Mouse (Mus musculus) intestine, postnatal 0 days (tissue): Measurements from ENCODE around the gene Gabrr3. TPM values are rescaled to one million over a fixed set of nuclear protein-coding genes. Genes with fewer than 3 reads are reported as not detected.
"Not testable (repeated sequence)": the region's sequence is repeated elsewhere in the genome, so short reads cannot be mapped to it uniquely, and the experiment has no call there.

Source experiments
- ATAC-seq: fragments of 200-750 bp; cut with Nextera tagmentation; 2 replicates; pipeline ENCODE4 v1.8.0; 2017; ENCODE audit warnings: mild to moderate bottlenecking, moderate TSS enrichment, moderate library complexity
- H3K27ac ChIP-seq: fragments of 300-500 bp; sonication (generic); 2 replicates; pipeline ENCODE4 v1.5.1; 2014; ENCODE audit warnings: mild to moderate bottlenecking, low read depth, low read length, moderate library complexity
- H3K27me3 ChIP-seq: fragments of 300-500 bp; sonication (generic); replicated peaks from 2 replicates; pipeline ENCODE4 v1.6.1; 2014; ENCODE audit warnings: low read length, mixed read lengths; ENCODE audit not compliant: control insufficient read depth, insufficient read depth
- H3K36me3 ChIP-seq: fragments of 300-500 bp; sonication (generic); 2 replicates; pipeline ENCODE4 v1.6.1; 2014; ENCODE audit warnings: mild to moderate bottlenecking, moderate library complexity; ENCODE audit not compliant: control insufficient read depth, insufficient read depth
- H3K4me1 ChIP-seq: fragments of 300-500 bp; sonication (generic); replicated peaks from 2 replicates; pipeline ENCODE4 v1.6.1; 2014; ENCODE audit warnings: antibody characterized with exemption, low read length, mixed read lengths; ENCODE audit not compliant: control insufficient read depth, insufficient read depth
- H3K4me2 ChIP-seq: fragments of 300-500 bp; sonication (generic); replicated peaks from 2 replicates; pipeline ENCODE4 v1.6.1; 2014; ENCODE audit warnings: low read depth, mild to moderate bottlenecking, moderate library complexity
- H3K4me3 ChIP-seq: fragments of 300-500 bp; sonication (generic); 2 replicates; pipeline ENCODE4 v1.5.1; 2014; ENCODE audit warnings: low read depth, low read length
- H3K9ac ChIP-seq: fragments of 300-500 bp; sonication (generic); 2 replicates; pipeline ENCODE4 v1.6.1; 2014; ENCODE audit warnings: mild to moderate bottlenecking, low read depth, low read length
- H3K9me3 ChIP-seq: fragments of 300-500 bp; sonication (generic); 2 replicates; pipeline ENCODE4 v1.6.1; 2016; ENCODE audit warnings: mixed run types; ENCODE audit not compliant: control insufficient read depth
- CTCF ChIP-seq: sonication (generic); IDR thresholded peaks from 2 replicates; pipeline ENCODE4 v1.5.1; 2016; ENCODE audit warnings: low read depth, mild to moderate bottlenecking, control low read depth, antibody characterized with exemption, moderate library complexity
- WGBS: fragments of 180-500 bp; shearing (Covaris S2); extraction: QIAGEN DNeasy Blood & Tissue Kit; methylation state at CpG from one replicate; pipeline ENCODE4 v1.1.7; 2014; 5-methylcytosine and 5-hydroxymethylcytosine counted together
- polyA plus RNA-seq: library from polyadenylated mRNA; unstranded; fragments of >200 nt; fragmentation: Nextera tagmentation; extraction: Ambion mirVana; gene quantifications from 2 replicates; pipeline ENCODE4 v1.2.1, GENCODE M21; 2015

Gabrr3 gene
- polyA plus RNA-seq, 1 experiment from 2014 or later: not detected

GRCm38 (mm10) chr16:59427960-59428359 lies 20.8 kb downstream of the Gabrr3 start:
- H3K36me3 ChIP-seq: no peaks in the 10 kb centered on the region
- no peak for ATAC-seq
- no peak overlapping the region for H3K27ac ChIP-seq
- TF ChIP-seq CTCF: no peak
- H3K4me3 ChIP-seq: no peak overlapping the region
- no peak overlapping the region for H3K9ac ChIP-seq
- no peak overlapping the region for H3K4me2 ChIP-seq
- H3K27me3 ChIP-seq: no peaks in the 10 kb centered on the region
- no peaks in the 10 kb centered on the region for H3K4me1 ChIP-seq
- WGBS: 71% methylated on average over 7 of the region's 7 CpGs
- H3K9me3 ChIP-seq: no peaks in the 10 kb centered on the region

- Histone ChIP-seq H3K4me3 (no peak overlapping the region), H3K9ac (no peak overlapping the region), H3K36me3 (no peaks in the 10 kb centered on the region), H3K27me3 (no peaks in the 10 kb centered on the region), H3K9me3 (no peaks in the 10 kb centered on the region), H3K27ac (no peak overlapping the region), H3K4me2 (no peak overlapping the region), H3K4me1 (no peaks in the 10 kb centered on the region)
- 73% methylated on average over 11 of the region's 11 CpGs for WGBS
- no peak for TF ChIP-seq CTCF
- ATAC-seq: no peak
These were observed 26.0 kb downstream of the Gabrr3 start for GRCm38 (mm10) chr16:59433181-59433580.

- no peak for ATAC-seq
- no peaks in the 10 kb centered on the region for H3K9me3 ChIP-seq
- 77% methylated on average over 7 of the region's 7 CpGs for WGBS
- H3K4me2 ChIP-seq: no peak overlapping the region
- H3K36me3 ChIP-seq: no peaks in the 10 kb centered on the region
- H3K4me1 ChIP-seq: no peaks in the 10 kb centered on the region
- no peak for TF ChIP-seq CTCF
- no peak overlapping the region for H3K9ac ChIP-seq
- H3K27me3 ChIP-seq: no peaks in the 10 kb centered on the region
- no peak overlapping the region for H3K27ac ChIP-seq
- no peak overlapping the region for H3K4me3 ChIP-seq
These were observed 37.9 kb downstream of the Gabrr3 start for GRCm38 (mm10) chr16:59444880-59445559.

GRCm38 (mm10) chr16:59448181-59448580 lies 41.0 kb downstream of the Gabrr3 start:
- Histone ChIP-seq H3K9ac (no peak overlapping the region), H3K4me1 (no peaks in the 10 kb centered on the region), H3K4me2 (no peak overlapping the region), H3K27ac (no peak overlapping the region), H3K36me3 (no peaks in the 10 kb centered on the region), H3K9me3 (no peaks in the 10 kb centered on the region), H3K27me3 (no peaks in the 10 kb centered on the region), H3K4me3 (no peak overlapping the region)
- TF ChIP-seq CTCF: no peak
- no peak for ATAC-seq
- 80% methylated on average over 1 of the region's 1 CpGs for WGBS

- H3K4me2 ChIP-seq: no peak overlapping the region
These were observed 42.0 kb downstream of the Gabrr3 start for GRCm38 (mm10) chr16:59449092-59449491.

GRCm38 (mm10) chr16:59451813-59452212 lies 44.7 kb downstream of the Gabrr3 start:
- no peak overlapping the region for H3K9ac ChIP-seq
- WGBS: 90% methylated on average over 5 of the region's 5 CpGs
- H3K27me3 ChIP-seq: no peaks in the 10 kb centered on the region
- H3K4me2 ChIP-seq: no peak overlapping the region
- no peaks in the 10 kb centered on the region for H3K9me3 ChIP-seq
- ATAC-seq: no peak
- H3K4me3 ChIP-seq: no peak overlapping the region
- TF ChIP-seq CTCF: no peak
- no peak overlapping the region for H3K27ac ChIP-seq
- no peaks in the 10 kb centered on the region for H3K4me1 ChIP-seq
- H3K36me3 ChIP-seq: no peaks in the 10 kb centered on the region

More at GRCm38 (mm10) chr16:59449092-59449491, 42.0 kb downstream of the Gabrr3 start:
- Histone ChIP-seq H3K4me1 (no peaks in the 10 kb centered on the region), H3K9me3 (no peaks in the 10 kb centered on the region), H3K4me3 (no peak overlapping the region), H3K27me3 (no peaks in the 10 kb centered on the region), H3K27ac (no peak overlapping the region), H3K36me3 (no peaks in the 10 kb centered on the region), H3K9ac (no peak overlapping the region)
- TF ChIP-seq CTCF: no peak
- ATAC-seq: no peak

GRCm38 (mm10) chr16:59459259-59459861 lies 52.2 kb downstream of the Gabrr3 start:
- ATAC-seq, H3K9ac ChIP-seq, H3K27me3 ChIP-seq, H3K4me3 ChIP-seq, H3K4me1 ChIP-seq, H3K36me3 ChIP-seq, H3K9me3 ChIP-seq, H3K4me2 ChIP-seq, H3K27ac ChIP-seq: not testable (repeated sequence)
- WGBS: 73% methylated on average over 5 of the region's 5 CpGs
